Mouse (Mus musculus): ENCODE results near the gene Zfp467. TPM values are rescaled to one million over a fixed set of nuclear protein-coding genes. Genes with fewer than 3 reads are reported as not detected.

The Zfp467 gene
- total RNA-seq (2015; ENCODE audit: low replicate concordance) (1.9 and 7.3 TPM in 2 replicates), total RNA-seq (2017; ENCODE audit: low replicate concordance) (not detected in 2 replicates)

- no peak for ATAC-seq (replicated peaks; ENCODE audit: low FRiP score, poor library complexity, severe bottlenecking)
Measured at GRCm38 (mm10) chr6:48445181-48446101, at the start of gene Zfp467. TSS of gene Zfp467 (minus strand) at chr6:48445825.

GRCm38 (mm10) chr6:48493136-48493730 lies 47.6 kb upstream of the Zfp467 start:
- ATAC-seq (replicated peaks; ENCODE audit: low FRiP score, poor library complexity, severe bottlenecking), result no peak

- ATAC-seq (replicated peaks; ENCODE audit: low FRiP score, poor library complexity, severe bottlenecking), result no peak
Measured at GRCm38 (mm10) chr6:48491361-48491760, 45.7 kb upstream of the Zfp467 start.

- no peak for ATAC-seq (replicated peaks; ENCODE audit: low FRiP score, poor library complexity, severe bottlenecking)
Measured at GRCm38 (mm10) chr6:48489741-48490140, 44.1 kb upstream of the Zfp467 start.

- no peak for ATAC-seq (replicated peaks; ENCODE audit: low FRiP score, poor library complexity, severe bottlenecking)
Measured at GRCm38 (mm10) chr6:48487747-48488725, 42.4 kb upstream of the Zfp467 start.

GRCm38 (mm10) chr6:48482501-48482900 lies 36.9 kb upstream of the Zfp467 start:
- no peak for ATAC-seq (replicated peaks; ENCODE audit: low FRiP score, poor library complexity, severe bottlenecking)

- no peak for ATAC-seq (replicated peaks; ENCODE audit: low FRiP score, poor library complexity, severe bottlenecking)
Measured at GRCm38 (mm10) chr6:48478446-48478845, 32.8 kb upstream of the Zfp467 start.

- ATAC-seq (replicated peaks; ENCODE audit: low FRiP score, poor library complexity, severe bottlenecking), result no peak
Measured at GRCm38 (mm10) chr6:48470739-48471138, 25.1 kb upstream of the Zfp467 start.

- ATAC-seq (replicated peaks; ENCODE audit: low FRiP score, poor library complexity, severe bottlenecking), result no peak
Measured at GRCm38 (mm10) chr6:48467490-48467889, 21.9 kb upstream of the Zfp467 start.

GRCm38 (mm10) chr6:48466715-48467114 lies 21.1 kb upstream of the Zfp467 start:
- ATAC-seq (replicated peaks; ENCODE audit: low FRiP score, poor library complexity, severe bottlenecking), result no peak

GRCm38 (mm10) chr6:48464966-48465679 lies 19.5 kb upstream of the Zfp467 start:
- no peak for ATAC-seq (replicated peaks; ENCODE audit: low FRiP score, poor library complexity, severe bottlenecking)

- ATAC-seq (replicated peaks; ENCODE audit: low FRiP score, poor library complexity, severe bottlenecking), result no peak
Measured at GRCm38 (mm10) chr6:48452771-48453170, 7.1 kb upstream of the Zfp467 start.

- ATAC-seq (replicated peaks; ENCODE audit: low FRiP score, poor library complexity, severe bottlenecking), result no peak
Measured at GRCm38 (mm10) chr6:48452151-48452550, 6.5 kb upstream of the Zfp467 start.

- no peak for ATAC-seq (replicated peaks; ENCODE audit: low FRiP score, poor library complexity, severe bottlenecking)
Measured at GRCm38 (mm10) chr6:48448527-48448926, 2.9 kb upstream of the Zfp467 start.

GRCm38 (mm10) chr6:48447929-48448328 lies 2.3 kb upstream of the Zfp467 start, which contains the start of gene Sspo:
TSS of gene Sspo (plus strand) at chr6:48448229.
- ATAC-seq (replicated peaks; ENCODE audit: low FRiP score, poor library complexity, severe bottlenecking), result no peak

GRCm38 (mm10) chr6:48446896-48447295 lies 1.3 kb upstream of the Zfp467 start:
- no peak for ATAC-seq (replicated peaks; ENCODE audit: low FRiP score, poor library complexity, severe bottlenecking)

- ATAC-seq (replicated peaks; ENCODE audit: low FRiP score, poor library complexity, severe bottlenecking), result no peak
Measured at GRCm38 (mm10) chr6:48446256-48446655, 631 bp upstream of the Zfp467 start.

GRCm38 (mm10) chr6:48444310-48445180 lies 1.1 kb downstream of the Zfp467 start:
- no peak for ATAC-seq (replicated peaks; ENCODE audit: low FRiP score, poor library complexity, severe bottlenecking)
